Mouse (Mus musculus): ENCODE measurements around the gene Ptpn22. TPM values are rescaled to one million over a fixed set of nuclear protein-coding genes. Genes with fewer than 3 reads are reported as not detected.
A peak's percentile ranks its signal among the peaks of the same experiment; 100 is the strongest.
"Not testable (repeated sequence)": the region's sequence is repeated elsewhere in the genome, so short reads cannot be mapped to it uniquely, and the experiment has no call there.

Ptpn22 gene
- polyA plus RNA-seq, 1 experiment = 2.5 TPM

DNA sequence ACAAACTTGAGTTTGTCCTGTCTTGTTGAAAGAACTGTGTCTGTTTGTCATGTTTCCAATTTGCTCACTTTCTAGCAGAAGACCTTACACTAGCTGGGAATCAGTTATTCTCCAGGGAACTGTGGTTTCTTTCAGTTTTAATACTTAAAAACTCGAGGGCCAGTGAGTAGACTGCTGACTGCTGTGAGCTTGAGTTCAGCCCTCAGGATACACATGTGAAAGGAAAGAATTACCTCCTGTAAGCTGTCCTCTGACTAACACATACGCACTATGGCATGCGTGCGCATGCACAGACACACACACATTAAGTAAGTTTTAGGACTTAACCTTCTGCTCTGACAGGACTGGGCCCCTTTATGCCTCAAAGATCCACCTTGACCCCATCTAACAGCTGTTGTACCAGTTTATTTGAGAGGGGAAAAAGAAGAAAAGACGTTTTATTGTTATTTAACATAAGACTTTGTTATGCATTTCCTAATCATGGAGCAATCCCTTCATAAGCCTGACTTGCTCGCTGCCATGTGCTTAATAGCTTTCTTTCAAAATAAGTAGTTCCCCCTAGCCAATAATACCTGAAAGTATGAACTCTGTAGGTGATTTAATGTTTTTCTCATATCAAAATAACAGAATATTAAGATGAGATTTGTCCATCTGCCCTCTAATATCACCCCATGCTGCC lies 24.2 kb upstream of the Ptpn22 start:
- WGBS = 77% methylated on average over 6 of the region's 6 CpGs
- H3K4me1 ChIP-seq (ENCODE audit: control insufficient read depth, insufficient read depth, low read length) = no peaks in the 10 kb centered on the region; the same call in 1 of the 2 replicates
- no peak overlapping the region for H3K4me3 ChIP-seq (replicated peaks; ENCODE audit: extremely low read depth, low read depth, low read length)
- DNase-seq = no peak
- TF ChIP-seq POLR2A (IDR thresholded peaks at IDR 0.05; ENCODE audit: borderline replicate concordance, extremely low read depth, low read depth, low read length) (no peak), CTCF (IDR thresholded peaks at IDR 0.05; ENCODE audit: insufficient read depth, low read length) (no peak)

DNA sequence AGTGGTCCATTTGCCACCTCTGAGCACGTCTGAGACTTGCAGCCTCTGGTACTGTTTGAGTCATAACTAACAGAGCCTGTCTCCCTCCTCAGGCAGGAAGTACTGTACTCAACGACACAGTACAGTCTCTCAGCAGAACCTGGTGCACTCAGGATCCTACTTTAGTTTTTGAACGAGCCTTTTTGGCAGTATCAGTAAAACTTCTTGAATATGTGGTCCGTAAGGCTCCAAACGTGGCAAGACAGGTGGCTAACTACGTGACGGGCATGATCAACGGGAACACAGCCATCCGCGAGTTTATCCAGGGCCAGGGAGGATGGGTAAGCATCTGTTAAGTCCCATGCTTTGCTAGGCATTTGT lies 23.7 kb upstream of the Ptpn22 start:
- DNase-seq = no peak
- H3K4me1 ChIP-seq (ENCODE audit: control insufficient read depth, insufficient read depth, low read length) = no peaks in the 10 kb centered on the region; the same call in 1 of the 2 replicates
- 71% methylated on average over 10 of the region's 10 CpGs for WGBS
- no peak overlapping the region for H3K4me3 ChIP-seq (replicated peaks; ENCODE audit: extremely low read depth, low read depth, low read length)
- TF ChIP-seq POLR2A (IDR thresholded peaks at IDR 0.05; ENCODE audit: borderline replicate concordance, extremely low read depth, low read depth, low read length) = no peak
- no peak for TF ChIP-seq CTCF (IDR thresholded peaks at IDR 0.05; ENCODE audit: insufficient read depth, low read length)

DNA sequence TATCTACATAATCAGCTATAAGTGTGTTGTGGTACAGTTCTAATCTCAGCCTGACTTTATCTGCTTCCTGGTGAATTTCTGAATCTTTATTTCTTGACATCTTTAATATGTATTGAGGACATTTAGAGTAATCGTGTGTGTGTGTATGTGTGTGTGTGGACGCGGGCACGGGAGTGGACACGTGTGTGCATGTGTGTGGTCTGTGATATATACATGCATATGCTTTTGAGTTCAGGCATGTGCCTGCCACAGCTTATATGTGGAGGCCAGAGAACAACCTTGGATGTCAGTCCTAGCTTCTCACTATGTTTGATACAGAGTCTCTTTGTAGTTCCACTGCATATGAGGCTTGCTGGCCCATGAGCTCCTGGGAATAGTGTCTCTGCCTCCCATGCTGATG lies 23.1 kb upstream of the Ptpn22 start:
- Histone ChIP-seq H3K4me3 (replicated peaks; ENCODE audit: extremely low read depth, low read depth, low read length) (no peak overlapping the region), H3K4me1 (ENCODE audit: control insufficient read depth, insufficient read depth, low read length) (no peaks in the 10 kb centered on the region; the same call in 1 of the 2 replicates)
- 95% methylated on average over 5 of the region's 5 CpGs for WGBS
- TF ChIP-seq CTCF (IDR thresholded peaks at IDR 0.05; ENCODE audit: insufficient read depth, low read length) = no peak
- no peak for TF ChIP-seq POLR2A (IDR thresholded peaks at IDR 0.05; ENCODE audit: borderline replicate concordance, extremely low read depth, low read depth, low read length)
- DNase-seq = no peak

DNA sequence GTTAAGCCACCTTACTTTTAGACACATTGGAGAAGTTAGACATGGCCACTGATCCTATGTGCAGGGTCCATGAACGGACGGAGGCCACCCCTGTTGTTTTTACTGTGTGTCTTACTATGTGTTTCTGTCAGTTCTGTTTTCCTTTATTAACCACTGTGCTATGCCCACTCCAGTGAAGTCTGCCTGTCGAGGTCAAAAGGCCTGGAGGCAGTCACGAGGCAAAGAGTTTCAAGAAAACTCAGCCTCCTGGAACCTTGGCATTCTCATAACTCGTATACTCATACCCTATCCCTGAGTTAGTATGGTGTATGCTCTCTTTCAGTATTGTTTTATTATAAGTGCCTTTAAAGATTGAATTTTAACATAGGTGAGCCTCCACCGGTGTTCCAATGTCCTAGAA lies 19.9 kb upstream of the Ptpn22 start:
- 91% methylated on average over 6 of the region's 6 CpGs for WGBS
- Histone ChIP-seq H3K4me1 (ENCODE audit: control insufficient read depth, insufficient read depth, low read length) (no peaks in the 10 kb centered on the region), H3K4me3 (replicated peaks; ENCODE audit: extremely low read depth, low read depth, low read length) (no peak overlapping the region)
- no peak for DNase-seq
- TF ChIP-seq CTCF (IDR thresholded peaks at IDR 0.05; ENCODE audit: insufficient read depth, low read length) (no peak), POLR2A (IDR thresholded peaks at IDR 0.05; ENCODE audit: borderline replicate concordance, extremely low read depth, low read depth, low read length) (no peak)

DNA sequence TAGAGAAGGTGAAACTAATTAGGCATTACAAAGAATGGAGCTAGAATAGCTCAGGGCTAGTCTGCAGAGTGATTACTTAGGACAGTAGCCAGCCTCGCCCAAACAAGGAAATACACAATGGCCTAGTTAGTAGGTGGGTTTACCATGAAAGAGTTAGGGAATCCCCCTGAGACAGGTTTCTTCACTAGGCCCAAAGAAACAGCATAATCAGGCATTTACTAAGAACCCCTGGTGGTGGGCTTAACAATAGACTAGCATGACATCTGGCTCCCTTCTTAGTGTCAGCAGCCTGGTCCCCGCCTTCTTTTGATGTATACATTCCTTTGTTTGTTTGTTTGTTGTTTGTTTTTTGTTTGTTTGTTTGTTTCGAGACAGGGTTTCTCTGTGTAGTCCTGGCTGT lies 19.4 kb upstream of the Ptpn22 start:
- not testable (repeated sequence) for H3K4me1 ChIP-seq (ENCODE audit: control insufficient read depth, insufficient read depth, low read length); H3K4me3 ChIP-seq (replicated peaks; ENCODE audit: extremely low read depth, low read depth, low read length); DNase-seq
- 78% methylated on average over 3 of the region's 3 CpGs for WGBS

DNA sequence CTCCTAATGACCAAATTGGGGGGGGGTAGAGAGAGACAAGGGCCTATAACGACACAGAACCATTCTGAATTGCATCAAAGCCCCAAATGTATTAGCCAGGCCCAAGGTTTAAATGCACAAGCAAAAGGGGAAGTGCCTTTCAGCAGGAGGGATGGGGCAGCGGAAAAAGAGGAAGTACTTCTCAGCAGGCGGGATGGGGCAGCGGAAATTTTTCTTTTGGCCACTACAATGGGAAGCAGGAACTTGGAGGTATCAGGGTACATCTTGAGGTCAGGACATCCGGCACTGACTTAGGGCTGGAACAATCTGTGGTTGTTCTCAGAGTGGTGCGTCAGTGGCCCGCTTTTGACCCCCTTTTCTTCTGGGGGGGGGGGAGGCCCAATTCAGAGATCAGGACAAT lies 18.6 kb upstream of the Ptpn22 start:
- not testable (repeated sequence) for H3K4me1 ChIP-seq (ENCODE audit: control insufficient read depth, insufficient read depth, low read length); H3K4me3 ChIP-seq (replicated peaks; ENCODE audit: extremely low read depth, low read depth, low read length); DNase-seq
- WGBS = 89% methylated on average over 7 of the region's 7 CpGs

DNA sequence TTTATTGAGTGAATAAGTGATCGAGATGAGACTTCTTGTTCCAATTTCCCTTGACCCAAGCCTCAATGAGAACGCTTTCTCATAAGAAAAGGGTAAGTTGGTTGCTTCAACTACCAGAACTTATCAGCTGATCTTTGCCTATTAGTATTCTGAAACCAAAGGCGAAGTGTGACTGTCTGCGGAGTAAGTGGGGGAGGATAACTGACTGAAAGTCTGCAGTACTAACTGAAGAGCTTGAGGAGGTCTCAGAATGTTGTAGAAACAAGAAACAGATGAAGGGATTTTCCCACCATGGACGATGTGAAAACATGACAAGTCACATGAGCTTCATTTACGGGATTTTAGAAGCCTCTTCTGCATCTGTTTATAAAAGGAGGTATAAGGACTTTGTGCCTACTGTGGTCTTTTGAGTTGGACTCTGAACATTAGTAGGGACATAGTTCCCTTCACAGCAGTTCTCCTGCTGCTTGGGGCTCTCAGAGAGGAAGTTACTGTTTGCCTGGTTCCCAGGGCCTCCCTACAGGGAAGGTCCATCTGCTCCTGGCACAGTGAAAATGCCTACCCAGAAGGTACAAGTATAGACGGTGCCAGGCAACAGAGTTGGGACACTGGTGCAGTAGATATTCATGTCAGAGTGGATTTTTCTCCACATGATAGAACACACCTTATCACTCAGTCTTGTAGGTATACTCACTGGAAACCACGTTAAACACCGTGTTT lies 8.8 kb upstream of the Ptpn22 start:
- H3K4me3 ChIP-seq (replicated peaks; ENCODE audit: extremely low read depth, low read depth, low read length) = no peak overlapping the region
- TF ChIP-seq POLR2A (IDR thresholded peaks at IDR 0.05; ENCODE audit: borderline replicate concordance, extremely low read depth, low read depth, low read length) (no peak), CTCF (IDR thresholded peaks at IDR 0.05; ENCODE audit: insufficient read depth, low read length) (no peak)
- H3K4me1 ChIP-seq (ENCODE audit: control insufficient read depth, insufficient read depth, low read length) = no peaks in the 10 kb centered on the region; the same call in 1 of the 2 replicates
- 64% methylated on average over 9 of the region's 9 CpGs for WGBS
- DNase-seq = no peak

DNA sequence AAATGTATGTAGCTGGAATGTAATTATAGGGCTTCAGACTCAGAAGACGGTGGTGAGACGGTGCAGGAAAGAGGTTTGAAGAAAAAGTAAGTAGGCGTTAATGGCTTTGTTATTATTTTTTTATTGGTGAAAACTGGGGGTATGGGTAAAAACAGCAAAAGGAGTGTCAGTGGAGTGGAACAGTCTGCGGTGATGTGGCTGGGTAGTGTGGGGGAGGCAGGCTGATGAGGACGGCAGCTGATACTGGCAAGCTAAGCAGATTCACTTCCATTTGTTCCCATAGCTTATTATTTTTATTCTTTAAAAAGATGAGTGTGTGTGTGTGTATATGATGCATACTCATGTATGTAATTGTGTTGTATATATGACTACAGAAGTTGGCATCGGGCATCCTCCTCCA lies 8.1 kb upstream of the Ptpn22 start:
- Histone ChIP-seq H3K4me3 (replicated peaks; ENCODE audit: extremely low read depth, low read depth, low read length) (no peak overlapping the region), H3K4me1 (ENCODE audit: control insufficient read depth, insufficient read depth, low read length) (no peaks in the 10 kb centered on the region; the same call in 1 of the 2 replicates)
- no peak for DNase-seq
- TF ChIP-seq CTCF (IDR thresholded peaks at IDR 0.05; ENCODE audit: insufficient read depth, low read length) (no peak), POLR2A (IDR thresholded peaks at IDR 0.05; ENCODE audit: borderline replicate concordance, extremely low read depth, low read depth, low read length) (no peak)
- WGBS = 92% methylated on average over 6 of the region's 6 CpGs

DNA sequence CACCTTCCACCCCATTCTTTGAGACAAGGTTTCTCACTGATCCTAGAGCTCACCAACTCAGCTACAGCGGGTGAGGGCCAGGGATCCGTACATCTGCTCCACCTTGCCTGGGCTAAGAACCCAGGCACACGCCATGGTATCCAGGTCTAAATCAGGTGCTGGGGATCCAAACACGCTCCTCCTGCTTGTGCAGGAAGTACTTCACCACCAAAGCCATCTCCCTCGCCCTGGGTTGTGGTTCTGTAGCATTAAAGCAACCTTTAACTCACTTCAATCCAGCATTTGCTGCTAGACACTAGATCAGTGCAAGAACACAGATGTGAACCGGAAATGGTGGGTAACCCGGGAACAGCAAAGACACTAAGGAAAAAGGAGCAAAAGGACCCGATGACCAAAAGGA lies 7.7 kb upstream of the Ptpn22 start:
- H3K4me3 ChIP-seq (replicated peaks; ENCODE audit: extremely low read depth, low read depth, low read length) = no peak overlapping the region
- no peaks in the 10 kb centered on the region; the same call in 1 of the 2 replicates for H3K4me1 ChIP-seq (ENCODE audit: control insufficient read depth, insufficient read depth, low read length)
- DNase-seq = no peak
- TF ChIP-seq CTCF (IDR thresholded peaks at IDR 0.05; ENCODE audit: insufficient read depth, low read length) (no peak), POLR2A (IDR thresholded peaks at IDR 0.05; ENCODE audit: borderline replicate concordance, extremely low read depth, low read depth, low read length) (no peak)
- WGBS = 70% methylated on average over 8 of the region's 8 CpGs

DNA sequence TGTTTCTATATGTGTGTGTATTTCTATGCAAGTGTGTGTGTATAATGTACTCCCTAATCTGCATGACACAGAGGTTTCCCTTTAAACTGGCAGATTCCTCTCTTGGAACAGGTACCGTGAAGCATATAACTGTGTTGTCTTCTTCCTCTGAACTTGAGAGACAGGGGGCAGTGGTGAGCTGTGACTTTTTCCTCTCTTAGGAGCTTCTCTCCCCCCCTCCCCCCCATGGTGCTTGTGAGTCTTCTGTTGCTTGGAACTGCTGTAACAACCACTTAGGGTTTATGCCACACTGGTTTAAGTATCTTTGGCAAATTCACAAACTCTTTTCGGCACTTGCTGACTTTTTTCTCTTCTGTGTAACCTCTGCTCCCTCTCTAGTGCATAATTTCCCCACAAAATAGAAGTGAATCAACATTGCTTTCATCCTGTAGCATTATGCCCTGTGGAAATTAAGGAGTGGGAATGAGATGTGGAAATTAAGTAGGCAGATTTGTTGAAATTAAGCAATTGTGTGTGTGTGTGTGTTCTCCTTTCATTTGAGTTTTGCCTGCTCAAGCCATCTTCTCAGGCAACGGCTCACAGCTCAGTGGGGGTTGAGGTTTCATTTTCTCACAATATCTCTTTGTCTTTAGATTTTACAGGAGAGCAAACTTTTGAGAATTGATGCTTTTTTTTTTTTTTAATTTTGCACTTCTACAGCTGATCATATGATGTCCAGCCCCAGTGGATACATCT lies 6.9 kb upstream of the Ptpn22 start:
- DNase-seq = peak; percentile 34
- Histone ChIP-seq H3K4me3 (replicated peaks; ENCODE audit: extremely low read depth, low read depth, low read length) (peak overlapping the region; percentile 22), H3K4me1 (ENCODE audit: control insufficient read depth, insufficient read depth, low read length) (no peaks in the 10 kb centered on the region; the same call in 1 of the 2 replicates)
- TF ChIP-seq POLR2A (IDR thresholded peaks at IDR 0.05; ENCODE audit: borderline replicate concordance, extremely low read depth, low read depth, low read length) = no peak
- peak; percentile 23; the same call in 1 of the 2 replicates for TF ChIP-seq CTCF (IDR thresholded peaks at IDR 0.05; ENCODE audit: insufficient read depth, low read length)
- 40% methylated on average over 3 of the region's 3 CpGs for WGBS

All from lung, adult 2 months (tissue).